Comparison of ENCODE assay signal across 23 mouse cellular contexts in genomic region chr5:118121928-118122327, GRCm38 (mm10). TPM values are rescaled to one million over a fixed set of nuclear protein-coding genes. Genes with fewer than 3 reads are reported as not detected.
"Had no signal": no experiment of that assay in that cellular context is flagged by ENCODE, and none has a peak within 500 bp of the region (broad histone marks: within the 10 kb centered on the region; RNA-seq: fewer than 3 reads in every experiment).

No protein-coding gene starts in this region.

- H3K4me3 ChIP-seq: limb, embryonic 12.5 days; limb, embryonic 15.5 days; megakaryocyte, embryonic 14.5 days; midbrain, embryonic 10.5 days; midbrain, embryonic 13.5 days; myocyte; neural tube, embryonic 13.5 days had no signal

- H3K9ac ChIP-seq: limb, embryonic 12.5 days; limb, embryonic 15.5 days; liver, embryonic 14.5 days; liver, postnatal 0 days; lung, embryonic 14.5 days; midbrain, embryonic 13.5 days; neural tube, embryonic 13.5 days had no signal

- H3K27me3 ChIP-seq: limb, embryonic 12.5 days; limb, embryonic 15.5 days; megakaryocyte, embryonic 14.5 days; midbrain, embryonic 13.5 days; neural tube, embryonic 13.5 days had no signal

- ATAC-seq: liver, postnatal 0 days; lung, postnatal 0 days; midbrain, embryonic 13.5 days; midbrain, embryonic 16.5 days had no signal

- H3K27ac ChIP-seq: kidney, postnatal 0 days; limb, embryonic 12.5 days; limb, embryonic 15.5 days; liver, embryonic 14.5 days; midbrain, embryonic 13.5 days; neural tube, embryonic 13.5 days had no signal

- H3K9me3 ChIP-seq: limb, embryonic 12.5 days; limb, embryonic 15.5 days; megakaryocyte, embryonic 14.5 days; midbrain, embryonic 10.5 days; midbrain, embryonic 13.5 days; neural tube, embryonic 13.5 days had no signal

- H3K4me2 ChIP-seq: limb, embryonic 12.5 days; limb, embryonic 15.5 days; liver, embryonic 11.5 days; lung, embryonic 14.5 days; midbrain, embryonic 13.5 days; neural tube, embryonic 13.5 days had no signal

- DNase-seq: kidney, adult 18-20 months; kidney, adult 9 months; kidney, postnatal 25 days; left cerebral cortex, postnatal 4 days; liver, postnatal 0 days; lung, embryonic 14.5 days; thymus, adult 18-20 months; thymus, postnatal 4 days had no signal

RNA-seq across cellular contexts. Expression of gene Hrk, which starts 42.5 kb away (rescaled TPM):
- polyA plus RNA-seq: large intestine, adult 2 months; liver, postnatal 0 days; lung, embryonic 14.5 days; small intestine, adult 2 months; spleen, adult 2 months had no signal
